Mouse (Mus musculus): ENCODE data around the gene Phf19. TPM values are rescaled to one million over a fixed set of nuclear protein-coding genes. Genes with fewer than 3 reads are reported as not detected.

Gene Phf19
- polyA plus RNA-seq, 1 experiment from 2014 or later, result 1.8 TPM

DNA sequence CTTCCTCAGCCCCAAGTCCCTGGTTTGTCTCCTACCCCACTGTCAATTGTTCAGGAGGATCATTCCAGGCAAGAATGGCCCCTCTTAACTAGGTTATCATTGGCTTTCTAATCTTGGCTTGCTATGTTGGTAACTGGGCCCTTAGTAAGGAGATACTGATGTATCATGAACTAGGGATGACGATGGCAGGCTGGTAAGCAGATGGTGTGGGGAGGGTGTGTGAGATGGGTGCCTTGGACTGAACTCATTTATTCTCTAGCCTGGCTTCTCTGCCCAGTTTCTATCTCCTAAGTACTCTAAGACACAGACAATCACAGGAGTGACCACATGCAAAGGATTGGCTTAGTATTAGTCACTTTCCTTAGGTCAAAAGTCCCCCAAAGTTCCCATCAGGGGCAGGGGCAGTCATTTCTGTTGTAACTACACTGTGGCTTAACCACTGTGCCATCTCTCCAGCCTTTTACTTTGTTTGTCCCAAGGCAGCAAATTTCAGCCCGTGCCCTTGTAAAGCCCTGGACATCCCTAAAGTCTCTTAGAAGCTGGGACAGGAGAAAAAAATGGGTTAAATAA, 39.8 kb upstream of the Phf19 start:
- Histone ChIP-seq H3K4me1 (no peaks in the 10 kb centered on the region), H3K27me3 (replicated peaks; ENCODE audit: low read depth, poor library complexity, severe bottlenecking) (peaks cover 4% of the 10 kb centered on the region; the same call in 1 of the 2 replicates), H3K27ac (replicated peaks) (no peak overlapping the region), H3K4me3 (no peak overlapping the region), H3K9me3 (no peaks in the 10 kb centered on the region), H3K36me3 (replicated peaks) (no peaks in the 10 kb centered on the region)
- no peak for DNase-seq (ENCODE audit: low spot score)
- 75% methylated on average over 2 of the region's 2 CpGs for WGBS

DNA sequence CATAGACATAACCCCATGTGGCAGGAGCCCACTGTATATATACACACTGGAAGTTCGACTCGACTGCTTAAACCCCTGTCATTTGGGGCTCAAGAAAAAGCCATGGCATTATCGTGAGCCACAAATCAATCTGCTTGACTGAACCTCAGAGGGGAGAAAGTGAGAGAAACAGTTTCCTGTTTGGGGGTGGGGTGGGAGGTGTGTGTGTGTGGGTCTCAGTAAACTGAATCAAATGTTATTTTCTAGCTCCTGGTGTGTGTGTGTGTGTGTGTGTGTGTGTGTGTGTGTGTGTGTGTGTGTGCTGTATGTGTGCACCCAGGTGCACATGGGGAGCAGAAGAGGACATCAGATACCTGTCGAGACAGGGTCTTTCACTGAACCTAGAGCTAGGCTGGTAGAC, 39.2 kb upstream of the Phf19 start:
- no peak overlapping the region for H3K27ac ChIP-seq (replicated peaks)
- DNase-seq (ENCODE audit: low spot score), result no peak
- H3K36me3 ChIP-seq (replicated peaks), result no peaks in the 10 kb centered on the region
- no peak overlapping the region for H3K4me3 ChIP-seq
- peaks cover 4% of the 10 kb centered on the region; the same call in 1 of the 2 replicates for H3K27me3 ChIP-seq (replicated peaks; ENCODE audit: low read depth, poor library complexity, severe bottlenecking)
- no peaks in the 10 kb centered on the region for H3K9me3 ChIP-seq
- 82% methylated on average over 4 of the region's 4 CpGs for WGBS
- H3K4me1 ChIP-seq, result no peaks in the 10 kb centered on the region

DNA sequence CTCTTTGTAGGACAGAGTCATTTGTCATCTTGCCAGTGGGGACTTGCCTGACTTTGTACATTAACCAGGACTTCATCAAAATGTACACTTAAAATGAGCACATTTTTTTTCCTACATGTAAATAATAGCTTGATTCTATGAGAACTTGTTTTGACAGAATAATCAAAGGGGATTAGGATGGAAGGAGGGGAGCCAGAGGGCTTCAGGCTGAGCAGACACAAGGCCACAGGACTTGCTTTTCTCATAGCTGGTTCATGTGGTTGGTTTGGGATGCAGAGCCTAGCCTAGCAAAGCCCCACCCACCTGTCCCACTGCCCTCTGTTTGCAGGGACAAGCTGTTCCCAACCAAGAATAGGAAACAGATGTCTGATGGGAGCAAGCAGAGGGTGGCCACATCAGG, 37.6 kb upstream of the Phf19 start:
- Histone ChIP-seq H3K4me1 (no peaks in the 10 kb centered on the region), H3K27me3 (replicated peaks; ENCODE audit: low read depth, poor library complexity, severe bottlenecking) (no peaks in the 10 kb centered on the region), H3K4me3 (no peak overlapping the region), H3K27ac (replicated peaks) (no peak overlapping the region), H3K36me3 (replicated peaks) (no peaks in the 10 kb centered on the region), H3K9me3 (no peaks in the 10 kb centered on the region)
- no peak for DNase-seq (ENCODE audit: low spot score)

DNA sequence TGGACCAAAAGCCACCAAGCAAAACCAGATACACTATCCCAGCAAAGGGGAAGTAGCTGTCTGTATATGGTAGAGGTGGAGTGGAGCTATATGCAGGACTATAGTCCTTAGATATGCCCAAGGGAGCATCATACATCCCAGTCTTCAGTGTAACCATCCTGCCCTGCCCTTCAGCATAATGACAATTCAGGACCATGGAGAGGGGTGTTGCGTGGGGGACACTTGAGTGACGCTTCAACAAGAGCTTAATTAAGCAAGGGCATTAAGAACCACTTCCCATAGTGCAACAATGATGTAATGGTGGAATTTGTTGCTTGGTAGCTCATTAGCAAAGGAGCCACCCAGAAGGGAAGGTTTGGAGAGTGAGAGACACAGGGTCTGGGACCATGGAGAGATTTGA, 34.8 kb upstream of the Phf19 start:
- H3K4me1 ChIP-seq, result peaks cover 13% of the 10 kb centered on the region
- no peaks in the 10 kb centered on the region for H3K9me3 ChIP-seq
- WGBS, result 25% methylated on average over 2 of the region's 2 CpGs
- H3K27ac ChIP-seq (replicated peaks), result no peak overlapping the region
- no peaks in the 10 kb centered on the region for H3K36me3 ChIP-seq (replicated peaks)
- H3K27me3 ChIP-seq (replicated peaks; ENCODE audit: low read depth, poor library complexity, severe bottlenecking), result no peaks in the 10 kb centered on the region
- DNase-seq (ENCODE audit: low spot score), result peak; percentile 23
- no peak overlapping the region for H3K4me3 ChIP-seq

DNA sequence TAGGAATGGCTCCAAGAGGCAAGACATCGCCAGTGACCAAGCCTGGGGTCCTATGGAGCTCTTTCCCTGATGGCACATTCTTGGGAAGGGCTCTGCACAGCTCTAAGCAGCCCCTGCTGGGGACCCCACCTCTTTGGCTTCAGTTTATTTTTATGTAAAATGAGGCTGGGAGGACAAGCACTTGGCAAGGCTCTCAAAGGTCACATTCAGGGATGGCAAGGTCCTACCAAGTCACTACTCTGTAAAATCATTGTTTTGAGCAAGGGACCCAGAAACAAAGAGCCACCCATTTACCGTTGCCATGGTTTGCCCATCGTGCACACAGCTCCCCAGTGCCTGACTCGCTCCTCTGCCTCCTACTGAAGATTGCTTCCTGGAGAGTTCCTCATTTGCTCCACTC, 32.2 kb upstream of the Phf19 start:
- Histone ChIP-seq H3K36me3 (replicated peaks) (no peaks in the 10 kb centered on the region), H3K27me3 (replicated peaks; ENCODE audit: low read depth, poor library complexity, severe bottlenecking) (0 out of 2 replicates have a peak, but pooled peaks cover 13% of the 10 kb centered on the region), H3K9me3 (no peaks in the 10 kb centered on the region), H3K27ac (replicated peaks) (no peak overlapping the region), H3K4me3 (no peak overlapping the region), H3K4me1 (peaks cover 15% of the 10 kb centered on the region)
- DNase-seq (ENCODE audit: low spot score), result no peak
- 61% methylated on average over 4 of the region's 4 CpGs for whole genome bisulfite sequencing

DNA sequence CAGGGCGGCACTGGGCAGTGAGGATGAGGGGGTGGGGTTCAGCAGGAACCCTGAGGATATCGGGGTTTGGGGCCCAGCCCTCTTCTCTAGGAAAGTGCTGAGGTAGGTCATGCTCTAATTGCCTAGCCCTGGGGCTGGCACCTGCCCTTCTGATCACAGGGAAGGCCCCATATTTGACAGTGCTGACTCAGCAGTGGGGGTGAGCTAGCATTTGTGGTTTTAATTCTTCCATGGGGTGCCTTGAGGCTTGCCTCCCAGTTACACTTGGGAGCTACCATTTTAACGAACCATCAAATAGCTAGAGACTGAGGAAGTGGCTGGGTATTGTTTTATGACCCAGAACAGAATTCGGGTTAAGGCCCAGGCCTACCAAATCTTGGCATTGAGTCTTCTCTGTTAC, 31.8 kb upstream of the Phf19 start:
- no peaks in the 10 kb centered on the region for H3K9me3 ChIP-seq
- H3K36me3 ChIP-seq (replicated peaks), result no peaks in the 10 kb centered on the region
- H3K27ac ChIP-seq (replicated peaks), result no peak overlapping the region
- 80% methylated on average over 4 of the region's 4 CpGs for WGBS
- peaks cover 18% of the 10 kb centered on the region for H3K4me1 ChIP-seq
- 0 out of 2 replicates have a peak, but pooled peaks cover 16% of the 10 kb centered on the region for H3K27me3 ChIP-seq (replicated peaks; ENCODE audit: low read depth, poor library complexity, severe bottlenecking)
- H3K4me3 ChIP-seq, result no peak overlapping the region
- no peak for DNase-seq (ENCODE audit: low spot score)

DNA sequence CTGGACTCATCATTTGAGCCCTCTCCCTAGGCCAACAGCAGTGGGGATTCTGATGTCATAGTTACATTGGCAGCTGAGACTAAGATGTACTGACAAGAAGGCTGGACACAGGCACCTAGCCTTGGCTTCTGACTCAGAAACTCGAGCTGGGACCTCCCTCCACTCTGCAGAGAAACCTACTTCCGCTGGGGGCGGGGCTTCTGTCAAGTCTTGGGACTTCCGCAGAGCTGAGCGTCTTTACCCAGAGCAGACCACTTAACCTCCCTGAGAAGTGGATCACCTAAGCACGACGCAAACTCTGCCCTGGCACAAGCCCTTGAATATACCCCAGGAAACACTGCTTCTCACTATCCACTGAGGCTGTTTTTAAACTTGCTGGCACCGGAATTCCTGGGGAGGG, 30.9 kb upstream of the Phf19 start:
- Histone ChIP-seq H3K27me3 (replicated peaks; ENCODE audit: low read depth, poor library complexity, severe bottlenecking) (0 out of 2 replicates have a peak, but pooled peaks cover 19% of the 10 kb centered on the region), H3K9me3 (no peaks in the 10 kb centered on the region), H3K27ac (replicated peaks) (no peak overlapping the region), H3K36me3 (replicated peaks) (no peaks in the 10 kb centered on the region), H3K4me3 (no peak overlapping the region), H3K4me1 (peaks cover 18% of the 10 kb centered on the region)
- 17% methylated on average over 8 of the region's 8 CpGs for WGBS
- peak; percentile 39 for DNase-seq (ENCODE audit: low spot score)

DNA sequence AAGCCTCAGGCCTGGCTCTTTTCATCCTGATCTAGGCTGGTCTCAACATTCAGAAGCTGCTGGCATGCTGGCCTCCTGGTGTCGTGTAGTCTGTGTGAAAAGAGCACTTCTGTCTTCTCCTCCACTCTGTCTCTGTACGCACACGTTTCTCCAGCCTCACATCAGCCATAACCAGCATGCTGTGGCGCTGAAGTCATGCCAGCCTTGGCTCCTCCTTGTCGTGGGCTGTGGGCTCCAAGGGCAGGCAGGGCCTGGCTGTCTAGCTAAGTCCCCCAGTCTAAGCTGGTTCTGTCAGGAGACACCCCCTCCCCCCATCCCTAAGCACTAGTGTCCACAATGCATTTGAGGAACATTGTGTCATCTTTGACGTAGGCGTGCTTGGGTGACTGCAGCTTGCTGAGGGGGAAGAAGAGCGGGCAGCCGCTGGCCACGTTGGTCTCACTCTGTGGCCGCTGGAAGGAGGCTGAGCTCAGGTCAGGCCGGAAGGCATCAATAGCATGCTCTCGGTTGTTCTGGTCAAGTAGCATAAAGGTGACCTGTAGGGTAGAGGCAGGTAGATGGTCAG, 29.8 kb upstream of the Phf19 start:
- H3K9me3 ChIP-seq, result no peaks in the 10 kb centered on the region
- WGBS, result 83% methylated on average over 13 of the region's 13 CpGs

DNA sequence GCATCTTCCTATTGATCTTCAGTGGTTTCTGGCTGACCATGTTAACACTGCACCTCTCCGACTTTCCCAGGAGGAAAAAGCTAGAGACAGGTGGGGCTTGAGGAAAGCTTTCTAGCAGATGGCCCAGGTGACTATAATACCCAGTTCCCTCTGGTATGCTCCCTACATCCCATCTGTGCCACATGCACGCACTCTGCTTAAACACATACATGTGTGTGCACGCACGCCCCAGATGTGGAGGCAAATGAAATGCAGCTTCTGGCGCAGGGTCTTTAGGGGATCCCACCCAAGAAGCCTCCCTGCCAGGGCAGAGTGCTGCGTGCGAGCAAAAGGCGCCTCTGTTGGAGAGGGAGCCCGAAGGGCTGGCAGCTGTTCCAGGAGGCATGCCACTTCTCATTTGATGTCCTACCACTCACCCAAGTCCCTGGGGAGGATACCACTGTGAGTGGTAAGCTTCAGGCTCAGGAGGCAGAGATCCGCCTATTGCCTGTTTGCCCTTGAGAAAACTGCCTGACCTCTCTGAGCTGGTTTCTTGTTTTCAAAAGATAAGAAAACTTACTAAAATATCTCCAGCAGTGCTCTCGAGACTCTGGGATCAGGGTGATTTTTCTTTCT, 27.3 kb upstream of the Phf19 start:
- Histone ChIP-seq H3K9me3 (no peaks in the 10 kb centered on the region), H3K4me3 (no peak overlapping the region), H3K27ac (replicated peaks) (no peak overlapping the region; the same call in 1 of the 2 replicates), H3K27me3 (replicated peaks; ENCODE audit: low read depth, poor library complexity, severe bottlenecking) (0 out of 2 replicates have a peak, but pooled peaks cover 19% of the 10 kb centered on the region), H3K36me3 (replicated peaks) (no peaks in the 10 kb centered on the region), H3K4me1 (peaks cover 38% of the 10 kb centered on the region)
- DNase-seq (ENCODE audit: low spot score), result no peak
- 79% methylated on average over 11 of the region's 11 CpGs for WGBS

More for the DNA sequence above, 29.8 kb upstream of the Phf19 start:
- Histone ChIP-seq H3K4me3 (no peak overlapping the region), H3K4me1 (peaks cover 18% of the 10 kb centered on the region), H3K27me3 (replicated peaks; ENCODE audit: low read depth, poor library complexity, severe bottlenecking) (0 out of 2 replicates have a peak, but pooled peaks cover 19% of the 10 kb centered on the region), H3K27ac (replicated peaks) (no peak overlapping the region), H3K36me3 (replicated peaks) (no peaks in the 10 kb centered on the region)
- DNase-seq (ENCODE audit: low spot score), result no peak

DNA sequence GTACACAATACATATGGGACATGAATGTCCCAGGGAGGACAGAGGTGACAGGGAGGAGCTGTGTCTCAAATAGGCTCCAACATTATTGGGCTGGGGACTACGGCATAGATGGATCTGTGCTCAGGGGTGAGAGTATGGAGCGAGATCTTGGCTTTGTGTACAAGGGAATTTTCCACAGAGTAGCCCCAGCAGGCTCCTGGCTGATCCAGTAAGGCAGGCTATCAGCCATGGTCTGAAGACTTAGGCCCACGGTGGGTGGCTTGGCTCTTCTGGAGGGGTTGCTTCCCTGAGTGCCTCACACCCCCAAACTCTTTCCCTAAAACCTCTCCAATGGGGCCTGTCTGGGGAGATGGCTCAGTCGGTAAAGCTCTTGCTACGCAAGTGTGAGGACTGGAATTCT, 26.4 kb upstream of the Phf19 start:
- no peak overlapping the region for H3K27ac ChIP-seq (replicated peaks)
- DNase-seq (ENCODE audit: low spot score), result no peak
- H3K9me3 ChIP-seq, result no peaks in the 10 kb centered on the region
- 80% methylated on average over 5 of the region's 5 CpGs for WGBS
- H3K4me1 ChIP-seq, result peaks cover 31% of the 10 kb centered on the region
- H3K4me3 ChIP-seq, result no peak overlapping the region
- H3K27me3 ChIP-seq (replicated peaks; ENCODE audit: low read depth, poor library complexity, severe bottlenecking), result 0 out of 2 replicates have a peak, but pooled peaks cover 19% of the 10 kb centered on the region
- no peaks in the 10 kb centered on the region for H3K36me3 ChIP-seq (replicated peaks)

DNA sequence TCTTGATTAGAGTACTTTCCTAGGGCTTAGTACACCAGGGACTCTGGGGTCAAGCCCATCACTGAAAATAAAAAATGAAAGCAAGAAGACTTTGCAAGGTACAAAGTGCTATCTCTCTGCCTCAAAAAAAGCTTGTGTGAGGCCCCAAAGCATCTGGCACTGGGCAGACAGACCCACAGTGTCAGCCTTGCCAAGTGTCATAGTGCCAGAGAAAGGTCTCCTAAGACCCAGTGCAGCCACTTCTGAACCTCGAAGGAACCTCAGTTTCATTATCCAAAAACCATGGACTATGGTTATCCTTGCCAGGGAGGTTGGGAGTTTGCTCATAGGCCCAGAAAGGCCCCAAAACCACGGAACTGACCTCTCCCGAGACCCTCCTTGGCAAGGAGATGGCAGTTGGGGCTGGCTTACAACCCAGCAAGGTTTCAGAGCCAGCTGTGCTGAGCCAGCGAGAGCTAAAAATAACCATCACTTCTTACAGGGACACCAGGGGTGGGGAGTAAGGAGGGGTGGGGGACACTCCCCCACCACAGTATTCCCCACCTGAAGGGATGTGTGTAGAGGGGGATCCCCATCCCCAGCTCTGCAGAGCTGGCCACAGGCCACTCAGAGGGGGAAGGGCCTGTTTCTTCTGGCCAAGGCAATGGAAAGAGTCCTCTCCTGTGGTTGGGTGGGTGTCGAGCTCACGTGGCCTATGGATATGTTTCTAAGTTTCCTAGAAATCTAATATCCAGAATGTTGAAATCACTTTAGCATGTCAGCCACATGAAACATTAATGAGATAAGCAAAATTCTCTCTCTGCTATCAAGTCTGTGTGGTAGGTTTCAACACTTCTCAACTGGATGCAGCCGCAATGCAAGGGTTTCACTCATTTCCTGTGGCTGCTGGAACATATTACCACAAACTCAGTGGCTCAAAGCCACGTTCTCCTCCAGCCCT, 24.7 kb upstream of the Phf19 start:
- Histone ChIP-seq H3K27ac (replicated peaks) (no peak overlapping the region), H3K36me3 (replicated peaks) (no peaks in the 10 kb centered on the region), H3K9me3 (no peaks in the 10 kb centered on the region), H3K4me1 (peaks cover 25% of the 10 kb centered on the region), H3K4me3 (no peak overlapping the region), H3K27me3 (replicated peaks; ENCODE audit: low read depth, poor library complexity, severe bottlenecking) (0 out of 2 replicates have a peak, but pooled peaks cover 19% of the 10 kb centered on the region)
- WGBS, result 78% methylated on average over 8 of the region's 8 CpGs
- DNase-seq (ENCODE audit: low spot score), result no peak

DNA sequence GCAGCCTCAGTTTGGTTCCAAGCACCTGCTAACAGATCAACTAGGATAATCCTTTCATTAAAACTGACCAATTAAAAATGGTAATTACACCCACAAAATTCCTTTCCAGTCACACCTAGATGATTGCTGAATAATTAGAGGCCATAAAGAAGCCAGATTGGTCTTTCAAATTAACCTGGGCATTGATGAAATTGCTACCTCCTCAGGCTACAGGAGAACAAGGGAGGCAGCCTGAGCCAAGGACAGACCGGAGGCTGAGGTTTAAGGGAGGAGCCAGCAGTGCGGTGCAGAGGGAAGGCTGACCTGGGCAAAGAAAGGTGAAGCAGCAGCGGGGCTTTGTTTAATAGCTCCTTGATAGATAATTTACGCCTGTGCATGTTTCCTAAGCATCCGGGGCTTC, 23.6 kb upstream of the Phf19 start:
- Histone ChIP-seq H3K4me3 (no peak overlapping the region), H3K4me1 (peaks cover 25% of the 10 kb centered on the region), H3K27me3 (replicated peaks; ENCODE audit: low read depth, poor library complexity, severe bottlenecking) (0 out of 2 replicates have a peak, but pooled peaks cover 17% of the 10 kb centered on the region), H3K36me3 (replicated peaks) (no peaks in the 10 kb centered on the region), H3K9me3 (no peaks in the 10 kb centered on the region), H3K27ac (replicated peaks) (no peak overlapping the region)
- DNase-seq (ENCODE audit: low spot score), result no peak
- 39% methylated on average over 5 of the region's 5 CpGs for WGBS
